Mouse (Mus musculus): Measurements from ENCODE around the gene Arf1. TPM values are rescaled to one million over a fixed set of nuclear protein-coding genes. Genes with fewer than 3 reads are reported as not detected.

The Arf1 gene
- polyA plus RNA-seq, 1 experiment from 2014 or later = 522 TPM

GRCm38 (mm10) chr11:59187706-59188105 is 40.4 kb downstream of the Arf1 start:
- TF ChIP-seq CTCF (IDR thresholded peaks at IDR 0.05) = no peak
- no peak for DNase-seq (ENCODE audit: low read depth, low spot score)
- in situ Hi-C loops (cut with MboI; ENCODE audit: low pct_unique_long_range_greater_than_20kb) = no loop called here
- POLR2A ChIA-PET = no interaction called here
- CTCF ChIA-PET = no interaction called here
- H3K27me3 ChIP-seq = no peaks in the 10 kb centered on the region
- no peak for ATAC-seq

GRCm38 (mm10) chr11:59185490-59185889 is 42.6 kb downstream of the Arf1 start:
- ATAC-seq (no peak), DNase-seq (ENCODE audit: low read depth, low spot score) (no peak)
- in situ Hi-C loops (cut with MboI; ENCODE audit: low pct_unique_long_range_greater_than_20kb) = no loop called here
- TF ChIP-seq CTCF (IDR thresholded peaks at IDR 0.05) = no peak
- CTCF ChIA-PET = interaction anchor here (1.0 to 1.2 kb wide), 3 partner anchors 12 to 87 kb away, joined by 3 to 4 read pairs (median 3); no protein-coding TSS in a partner anchor
- POLR2A ChIA-PET = no interaction called here
- H3K27me3 ChIP-seq = no peaks in the 10 kb centered on the region

- ChIA-PET POLR2A (interaction anchor here (1.3 kb wide), 1 partner anchor 10 kb away, joined by 3 read pairs; no protein-coding TSS in a partner anchor), CTCF (interaction anchor here (1.2 to 1.9 kb wide), 4 partner anchors 10 to 32 kb away, joined by 3 to 8 read pairs (median 4); no protein-coding TSS in a partner anchor)
- H3K27me3 ChIP-seq = no peaks in the 10 kb centered on the region
- TF ChIP-seq CTCF (IDR thresholded peaks at IDR 0.05) = no peak
- ATAC-seq = peak; percentile 78
- in situ Hi-C loops (cut with MboI; ENCODE audit: low pct_unique_long_range_greater_than_20kb) = loop anchor here (5.0 kb wide), 1 partner anchor 82 kb away; no protein-coding TSS in a partner anchor
- DNase-seq (ENCODE audit: low read depth, low spot score) = no peak
Observed at GRCm38 (mm10) chr11:59183821-59184220, 44.2 kb downstream of the Arf1 start.

GRCm38 (mm10) chr11:59182864-59183331 is 45.2 kb downstream of the Arf1 start, which contains the start of gene Gjc2:
Gjc2 (minus strand) TSS chr11:59183213.
- POLR2A ChIA-PET = interaction anchor here (1.3 kb wide), 1 partner anchor 9 kb away, joined by 3 read pairs; no protein-coding TSS in a partner anchor
- DNase-seq (ENCODE audit: low read depth, low spot score) (no peak), ATAC-seq (no peak)
- TF ChIP-seq CTCF (IDR thresholded peaks at IDR 0.05) = no peak
- in situ Hi-C loops (cut with MboI; ENCODE audit: low pct_unique_long_range_greater_than_20kb) = loop anchor here (5.0 kb wide), 1 partner anchor 81 kb away; no protein-coding TSS in a partner anchor
- H3K27me3 ChIP-seq = peaks cover under 1% of the 10 kb centered on the region
- CTCF ChIA-PET = interaction anchor here (0.9 to 1.9 kb wide), 5 partner anchors 9 to 31 kb away, joined by 3 to 8 read pairs (median 5); partner anchors contain the start of gene Iba57

- CTCF ChIA-PET = no interaction called here
- no peak for ATAC-seq
Observed at GRCm38 (mm10) chr11:59176921-59177320, 51.1 kb downstream of the Arf1 start.

GRCm38 (mm10) chr11:59176475-59176874 is 51.6 kb downstream of the Arf1 start:
- in situ Hi-C loops (cut with MboI; ENCODE audit: low pct_unique_long_range_greater_than_20kb) = no loop called here
- ChIA-PET POLR2A (no interaction called here), CTCF (no interaction called here)
- H3K27me3 ChIP-seq = peaks cover 36% of the 10 kb centered on the region
- no peak for TF ChIP-seq CTCF (IDR thresholded peaks at IDR 0.05)
- DNase-seq (ENCODE audit: low read depth, low spot score) (no peak), ATAC-seq (no peak)

More at GRCm38 (mm10) chr11:59176921-59177320, 51.1 kb downstream of the Arf1 start:
- no peak for TF ChIP-seq CTCF (IDR thresholded peaks at IDR 0.05)
- POLR2A ChIA-PET = no interaction called here
- peaks cover 36% of the 10 kb centered on the region for H3K27me3 ChIP-seq
- DNase-seq (ENCODE audit: low read depth, low spot score) = no peak
- in situ Hi-C loops (cut with MboI; ENCODE audit: low pct_unique_long_range_greater_than_20kb) = no loop called here

- ChIA-PET POLR2A (interaction anchor here (0.6 to 0.9 kb wide), 2 partner anchors 9 to 11 kb away, joined by 3 to 5 read pairs; partner anchors contain the start of genes Gjc2 and Iba57), CTCF (interaction anchor here (1.4 to 1.5 kb wide), 2 partner anchors 9 to 22 kb away, joined by 3 to 8 read pairs; partner anchors contain the start of gene Gjc2)
- in situ Hi-C loops (cut with MboI; ENCODE audit: low pct_unique_long_range_greater_than_20kb) = no loop called here
- TF ChIP-seq CTCF (IDR thresholded peaks at IDR 0.05) = no peak
- no peak for ATAC-seq
- H3K27me3 ChIP-seq = peaks cover 36% of the 10 kb centered on the region
- DNase-seq (ENCODE audit: low read depth, low spot score) = no peak
Observed at GRCm38 (mm10) chr11:59174189-59174838, 53.8 kb downstream of the Arf1 start.

- no peak for TF ChIP-seq CTCF (IDR thresholded peaks at IDR 0.05)
- ChIA-PET CTCF (no interaction called here), POLR2A (no interaction called here)
- in situ Hi-C loops (cut with MboI; ENCODE audit: low pct_unique_long_range_greater_than_20kb) = no loop called here
- peaks cover 15% of the 10 kb centered on the region for H3K27me3 ChIP-seq
- DNase-seq (ENCODE audit: low read depth, low spot score) (no peak), ATAC-seq (no peak)
Observed at GRCm38 (mm10) chr11:59170549-59170948, 57.5 kb downstream of the Arf1 start.

GRCm38 (mm10) chr11:59169807-59170206 is 58.3 kb downstream of the Arf1 start:
- POLR2A ChIA-PET = no interaction called here
- TF ChIP-seq CTCF (IDR thresholded peaks at IDR 0.05) = no peak
- in situ Hi-C loops (cut with MboI; ENCODE audit: low pct_unique_long_range_greater_than_20kb) = no loop called here
- DNase-seq (ENCODE audit: low read depth, low spot score) = no peak
- ATAC-seq = no peak
- peaks cover 8% of the 10 kb centered on the region for H3K27me3 ChIP-seq
- CTCF ChIA-PET = interaction anchor here (1.2 kb wide), 1 partner anchor 11 kb away, joined by 5 read pairs; no protein-coding TSS in a partner anchor

- DNase-seq (ENCODE audit: low read depth, low spot score) (no peak), ATAC-seq (no peak)
- H3K27me3 ChIP-seq = no peaks in the 10 kb centered on the region
- TF ChIP-seq CTCF (IDR thresholded peaks at IDR 0.05) = no peak
- ChIA-PET POLR2A (no interaction called here), CTCF (interaction anchor here (0.6 to 1.5 kb wide), 2 partner anchors 17 to 67 kb away, joined by 3 to 4 read pairs; partner anchors contain the start of gene Gjc2)
- in situ Hi-C loops (cut with MboI; ENCODE audit: low pct_unique_long_range_greater_than_20kb) = no loop called here
Observed at GRCm38 (mm10) chr11:59165616-59166241, 62.3 kb downstream of the Arf1 start.
